Mouse (Mus musculus): ENCODE data around the gene Dap. TPM values are rescaled to one million over a fixed set of nuclear protein-coding genes. Genes with fewer than 3 reads are reported as not detected.

The Dap gene
- polyA plus RNA-seq (2014; fragmentation: Nextera tagmentation; extraction: Ambion mirVana) = 120 and 132 TPM in 2 replicates

- peak within 1 kb of the TSS; percentile 87 for H3K27ac ChIP-seq (replicated peaks; ENCODE audit: low read depth, low read length)
- H3K4me3 ChIP-seq (ENCODE audit: low read depth, low read length) = peak within 1 kb of the TSS; percentile 91
- DNase-seq (ENCODE audit: low spot score) (peak; percentile 99), ATAC-seq (ENCODE audit: low read depth) (peak; percentile 99)
- 0% methylated on average over 46 of the region's 67 CpGs for WGBS
- peak within 1 kb of the TSS; percentile 92 for H3K9ac ChIP-seq (ENCODE audit: low read depth, low read length)
- H3K4me2 ChIP-seq (ENCODE audit: low read depth, low read length) = peak within 1 kb of the TSS; percentile 74
- H3K4me1 ChIP-seq (ENCODE audit: control insufficient read depth, insufficient read depth, low read length) = peaks cover 9% of the 10 kb centered on the region
- no peaks in the 10 kb centered on the region for H3K36me3 ChIP-seq (ENCODE audit: control insufficient read depth, insufficient read depth, low read length)
- H3K27me3 ChIP-seq (replicated peaks; ENCODE audit: control insufficient read depth, insufficient read depth, low read length) = no peaks in the 10 kb centered on the region
- H3K9me3 ChIP-seq (ENCODE audit: control insufficient read depth, low read length) = no peaks in the 10 kb centered on the region
These were observed at the start of gene Dap for GRCm38 (mm10) chr15:31224135-31224761. Dap (plus strand) TSS chr15:31224314.

GRCm38 (mm10) chr15:31176566-31176965 is 47.5 kb upstream of the Dap start:
- no peaks in the 10 kb centered on the region for H3K27me3 ChIP-seq (replicated peaks; ENCODE audit: control insufficient read depth, insufficient read depth, low read length)
- WGBS = 43% methylated on average over 8 of the region's 8 CpGs
- no peak overlapping the region for H3K9ac ChIP-seq (ENCODE audit: low read depth, low read length)
- no peaks in the 10 kb centered on the region for H3K4me1 ChIP-seq (ENCODE audit: control insufficient read depth, insufficient read depth, low read length)
- H3K36me3 ChIP-seq (ENCODE audit: control insufficient read depth, insufficient read depth, low read length) = no peaks in the 10 kb centered on the region
- no peak overlapping the region for H3K4me3 ChIP-seq (ENCODE audit: low read depth, low read length)
- H3K9me3 ChIP-seq (ENCODE audit: control insufficient read depth, low read length) = no peaks in the 10 kb centered on the region
- ATAC-seq (ENCODE audit: low read depth) = no peak
- DNase-seq (ENCODE audit: low spot score) = peak; percentile 39
- no peak overlapping the region for H3K27ac ChIP-seq (replicated peaks; ENCODE audit: low read depth, low read length)
- no peak overlapping the region for H3K4me2 ChIP-seq (ENCODE audit: low read depth, low read length)

- DNase-seq (ENCODE audit: low spot score) (no peak), ATAC-seq (ENCODE audit: low read depth) (no peak)
- H3K9me3 ChIP-seq (ENCODE audit: control insufficient read depth, low read length) = no peaks in the 10 kb centered on the region
- H3K9ac ChIP-seq (ENCODE audit: low read depth, low read length) = no peak overlapping the region
- H3K27me3 ChIP-seq (replicated peaks; ENCODE audit: control insufficient read depth, insufficient read depth, low read length) = no peaks in the 10 kb centered on the region
- no peak overlapping the region for H3K4me3 ChIP-seq (ENCODE audit: low read depth, low read length)
- no peaks in the 10 kb centered on the region for H3K36me3 ChIP-seq (ENCODE audit: control insufficient read depth, insufficient read depth, low read length)
- H3K27ac ChIP-seq (replicated peaks; ENCODE audit: low read depth, low read length) = no peak overlapping the region
- H3K4me2 ChIP-seq (ENCODE audit: low read depth, low read length) = no peak overlapping the region
- WGBS = 61% methylated on average over 12 of the region's 12 CpGs
- no peaks in the 10 kb centered on the region for H3K4me1 ChIP-seq (ENCODE audit: control insufficient read depth, insufficient read depth, low read length)
These were observed 39.3 kb upstream of the Dap start for GRCm38 (mm10) chr15:31184651-31185443.

- no peak overlapping the region for H3K4me3 ChIP-seq (ENCODE audit: low read depth, low read length)
- H3K9me3 ChIP-seq (ENCODE audit: control insufficient read depth, low read length) = no peaks in the 10 kb centered on the region
- no peak for ATAC-seq (ENCODE audit: low read depth)
- H3K27ac ChIP-seq (replicated peaks; ENCODE audit: low read depth, low read length) = no peak overlapping the region
- no peaks in the 10 kb centered on the region for H3K36me3 ChIP-seq (ENCODE audit: control insufficient read depth, insufficient read depth, low read length)
- H3K4me2 ChIP-seq (ENCODE audit: low read depth, low read length) = no peak overlapping the region
- H3K9ac ChIP-seq (ENCODE audit: low read depth, low read length) = no peak overlapping the region
- H3K4me1 ChIP-seq (ENCODE audit: control insufficient read depth, insufficient read depth, low read length) = no peaks in the 10 kb centered on the region
- DNase-seq (ENCODE audit: low spot score) = no peak
- H3K27me3 ChIP-seq (replicated peaks; ENCODE audit: control insufficient read depth, insufficient read depth, low read length) = no peaks in the 10 kb centered on the region
- WGBS = 83% methylated on average over 5 of the region's 5 CpGs
These were observed 38.6 kb upstream of the Dap start for GRCm38 (mm10) chr15:31185506-31185905.

GRCm38 (mm10) chr15:31186371-31186901 is 37.7 kb upstream of the Dap start:
- Histone ChIP-seq H3K27ac (replicated peaks; ENCODE audit: low read depth, low read length) (no peak overlapping the region), H3K27me3 (replicated peaks; ENCODE audit: control insufficient read depth, insufficient read depth, low read length) (no peaks in the 10 kb centered on the region), H3K9me3 (ENCODE audit: control insufficient read depth, low read length) (no peaks in the 10 kb centered on the region), H3K4me3 (ENCODE audit: low read depth, low read length) (no peak overlapping the region), H3K4me1 (ENCODE audit: control insufficient read depth, insufficient read depth, low read length) (no peaks in the 10 kb centered on the region), H3K36me3 (ENCODE audit: control insufficient read depth, insufficient read depth, low read length) (no peaks in the 10 kb centered on the region), H3K9ac (ENCODE audit: low read depth, low read length) (no peak overlapping the region), H3K4me2 (ENCODE audit: low read depth, low read length) (no peak overlapping the region)
- ATAC-seq (ENCODE audit: low read depth) (no peak), DNase-seq (ENCODE audit: low spot score) (no peak)
- 74% methylated on average over 6 of the region's 6 CpGs for WGBS

GRCm38 (mm10) chr15:31192563-31192962 is 31.6 kb upstream of the Dap start:
- H3K4me3 ChIP-seq (ENCODE audit: low read depth, low read length) = no peak overlapping the region
- H3K9me3 ChIP-seq (ENCODE audit: control insufficient read depth, low read length) = no peaks in the 10 kb centered on the region
- ATAC-seq (ENCODE audit: low read depth) (no peak), DNase-seq (ENCODE audit: low spot score) (no peak)
- no peak overlapping the region for H3K9ac ChIP-seq (ENCODE audit: low read depth, low read length)
- H3K27me3 ChIP-seq (replicated peaks; ENCODE audit: control insufficient read depth, insufficient read depth, low read length) = no peaks in the 10 kb centered on the region
- no peaks in the 10 kb centered on the region for H3K36me3 ChIP-seq (ENCODE audit: control insufficient read depth, insufficient read depth, low read length)
- H3K4me2 ChIP-seq (ENCODE audit: low read depth, low read length) = no peak overlapping the region
- 100% methylated on average over 1 of the region's 1 CpGs for WGBS
- no peaks in the 10 kb centered on the region for H3K4me1 ChIP-seq (ENCODE audit: control insufficient read depth, insufficient read depth, low read length)
- no peak overlapping the region for H3K27ac ChIP-seq (replicated peaks; ENCODE audit: low read depth, low read length)

- Histone ChIP-seq H3K4me3 (ENCODE audit: low read depth, low read length) (no peak overlapping the region), H3K36me3 (ENCODE audit: control insufficient read depth, insufficient read depth, low read length) (no peaks in the 10 kb centered on the region), H3K27me3 (replicated peaks; ENCODE audit: control insufficient read depth, insufficient read depth, low read length) (no peaks in the 10 kb centered on the region), H3K27ac (replicated peaks; ENCODE audit: low read depth, low read length) (no peak overlapping the region), H3K4me2 (ENCODE audit: low read depth, low read length) (no peak overlapping the region), H3K4me1 (ENCODE audit: control insufficient read depth, insufficient read depth, low read length) (no peaks in the 10 kb centered on the region), H3K9me3 (ENCODE audit: control insufficient read depth, low read length) (no peaks in the 10 kb centered on the region), H3K9ac (ENCODE audit: low read depth, low read length) (no peak overlapping the region)
- ATAC-seq (ENCODE audit: low read depth) (no peak), DNase-seq (ENCODE audit: low spot score) (peak; percentile 16)
- 68% methylated on average over 6 of the region's 6 CpGs for WGBS
These were observed 28.3 kb upstream of the Dap start for GRCm38 (mm10) chr15:31195776-31196175.

- H3K9ac ChIP-seq (ENCODE audit: low read depth, low read length) = no peak overlapping the region
- 72% methylated on average over 9 of the region's 9 CpGs for WGBS
- no peaks in the 10 kb centered on the region for H3K36me3 ChIP-seq (ENCODE audit: control insufficient read depth, insufficient read depth, low read length)
- H3K4me1 ChIP-seq (ENCODE audit: control insufficient read depth, insufficient read depth, low read length) = no peaks in the 10 kb centered on the region
- H3K4me3 ChIP-seq (ENCODE audit: low read depth, low read length) = no peak overlapping the region
- no peak overlapping the region for H3K27ac ChIP-seq (replicated peaks; ENCODE audit: low read depth, low read length)
- H3K27me3 ChIP-seq (replicated peaks; ENCODE audit: control insufficient read depth, insufficient read depth, low read length) = no peaks in the 10 kb centered on the region
- ATAC-seq (ENCODE audit: low read depth) (peak; percentile 72; the same call in 1 of the 2 replicates), DNase-seq (ENCODE audit: low spot score) (peak; percentile 55)
- no peaks in the 10 kb centered on the region for H3K9me3 ChIP-seq (ENCODE audit: control insufficient read depth, low read length)
- no peak overlapping the region for H3K4me2 ChIP-seq (ENCODE audit: low read depth, low read length)
These were observed 16.6 kb upstream of the Dap start for GRCm38 (mm10) chr15:31207346-31208093.

Measured in embryonic facial prominence, embryonic 14.5 days (tissue).